Mouse (Mus musculus) limb, embryonic 12.5 days (tissue): ENCODE data around the gene Rnf40. TPM values are rescaled to one million over a fixed set of nuclear protein-coding genes. Genes with fewer than 3 reads are reported as not detected.

Experiments used
- ATAC-seq: fragments of 200-750 bp; cut with Nextera tagmentation; 2 replicates; pipeline ENCODE4 v1.8.0; 2017; ENCODE audit warnings: low read depth, moderate TSS enrichment; ENCODE audit not compliant: insufficient number of reproducible peaks, insufficient read depth, low FRiP score, low TSS enrichment
- H3K27ac ChIP-seq: fragments of 300-500 bp; sonication (generic); 2 replicates; pipeline ENCODE4 v1.5.1; 2016; ENCODE audit warnings: mild to moderate bottlenecking, moderate library complexity
- H3K27me3 ChIP-seq: fragments of 300-500 bp; sonication (generic); 2 replicates; pipeline ENCODE4 v1.6.1; 2016; ENCODE audit warnings: mild to moderate bottlenecking, moderate library complexity
- H3K36me3 ChIP-seq: fragments of 300-500 bp; sonication (generic); 2 replicates; pipeline ENCODE4 v1.6.1; 2016; ENCODE audit warnings: mild to moderate bottlenecking, moderate library complexity
- H3K4me1 ChIP-seq: fragments of 300-500 bp; sonication (generic); replicated peaks from 2 replicates; pipeline ENCODE4 v1.6.1; 2016
- H3K4me2 ChIP-seq: fragments of 300-500 bp; sonication (generic); 2 replicates; pipeline ENCODE4 v1.6.1; 2016; ENCODE audit warnings: mild to moderate bottlenecking, moderate library complexity
- H3K4me3 ChIP-seq: fragments of 300-500 bp; sonication (generic); replicated peaks from 2 replicates; pipeline ENCODE4 v1.5.1; 2016; ENCODE audit warnings: mild to moderate bottlenecking
- H3K9ac ChIP-seq: fragments of 300-500 bp; sonication (generic); replicated peaks from 2 replicates; pipeline ENCODE4 v1.6.1; 2016; ENCODE audit warnings: mild to moderate bottlenecking, moderate library complexity
- H3K9me3 ChIP-seq: fragments of 300-500 bp; sonication (generic); 2 replicates; pipeline ENCODE4 v1.6.1; 2016; ENCODE audit warnings: mild to moderate bottlenecking, moderate library complexity
- WGBS: fragments of 180-500 bp; shearing (Covaris S2); methylation state at CpG from one replicate; pipeline ENCODE4 v1.1.7; 2016; 5-methylcytosine and 5-hydroxymethylcytosine counted together
- polyA plus RNA-seq: library from polyadenylated mRNA; unstranded; fragments of >200 nt; fragmentation: Nextera tagmentation; extraction: Ambion mirVana; gene quantifications from 2 replicates; pipeline ENCODE4 v1.2.1, GENCODE M21; 2016

Gene Rnf40
- polyA plus RNA-seq, 1 experiment from 2014 or later, result 61.6 TPM

- H3K4me2 ChIP-seq, result peak overlapping the region; percentile 51
- H3K36me3 ChIP-seq, result no peaks in the 10 kb centered on the region
- H3K4me3 ChIP-seq, result peak overlapping the region; percentile 17
- H3K27ac ChIP-seq, result peak overlapping the region; percentile 46
- 72% methylated on average over 2 of the region's 3 CpGs for WGBS
- peaks cover 3% of the 10 kb centered on the region for H3K4me1 ChIP-seq
- H3K9ac ChIP-seq, result no peak overlapping the region; the same call in 1 of the 2 replicates
- ATAC-seq, result peak; percentile 56; the same call in 1 of the 2 replicates
- H3K27me3 ChIP-seq, result no peaks in the 10 kb centered on the region
- no peaks in the 10 kb centered on the region for H3K9me3 ChIP-seq
Measured at GRCm38 (mm10) chr7:127651624-127652023, 63.1 kb downstream of the Rnf40 start.

DNA sequence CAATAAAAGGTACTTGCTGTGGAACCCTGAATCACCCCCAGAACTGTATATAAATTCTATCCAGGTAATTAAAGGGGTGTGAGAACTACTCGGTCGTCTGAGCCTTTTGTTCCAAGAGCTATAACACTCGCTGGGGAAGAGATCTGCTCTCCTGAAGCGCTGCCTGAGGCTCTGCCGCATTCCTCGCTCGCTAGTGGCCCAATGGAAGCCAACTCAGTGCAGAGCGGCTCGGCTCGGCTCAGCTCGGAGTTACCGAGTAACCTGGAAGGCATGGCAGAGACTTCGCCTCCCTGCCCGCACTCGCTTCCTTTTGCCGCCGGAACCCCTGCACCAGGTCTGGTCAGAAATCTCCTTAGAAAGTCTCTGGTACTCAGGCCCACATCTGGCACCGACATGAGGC lies 63.5 kb downstream of the Rnf40 start:
- H3K9me3 ChIP-seq, result no peaks in the 10 kb centered on the region
- ATAC-seq, result no peak
- no peaks in the 10 kb centered on the region for H3K36me3 ChIP-seq
- no peaks in the 10 kb centered on the region for H3K27me3 ChIP-seq
- peaks cover 3% of the 10 kb centered on the region for H3K4me1 ChIP-seq
- peak overlapping the region; percentile 44 for H3K9ac ChIP-seq
- peak overlapping the region; percentile 17 for H3K4me3 ChIP-seq
- WGBS, result 12% methylated on average over 18 of the region's 18 CpGs
- H3K27ac ChIP-seq, result peak overlapping the region; percentile 46
- peak overlapping the region; percentile 51 for H3K4me2 ChIP-seq

DNA sequence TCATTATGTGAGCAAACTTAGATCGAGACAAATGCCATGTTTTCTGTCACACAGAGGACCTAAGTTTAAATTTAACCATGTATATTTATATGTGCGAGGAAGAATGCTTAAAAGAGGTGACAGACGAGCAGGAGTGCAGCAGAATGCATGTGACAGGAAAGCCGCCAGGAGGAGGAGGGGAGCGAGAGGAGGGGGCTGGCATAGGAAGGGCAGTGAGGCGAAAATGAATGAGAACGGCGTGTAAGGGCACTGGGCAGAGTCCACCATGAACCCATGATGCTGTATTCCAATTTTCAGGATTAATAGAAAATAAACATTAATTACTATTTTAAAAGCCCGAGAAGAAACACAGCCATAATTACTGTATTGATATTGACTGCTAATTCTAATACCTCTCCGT lies 65.8 kb downstream of the Rnf40 start:
- Histone ChIP-seq H3K27ac (no peak overlapping the region), H3K36me3 (no peaks in the 10 kb centered on the region), H3K4me2 (no peak overlapping the region), H3K9ac (no peak overlapping the region), H3K4me1 (peaks cover 3% of the 10 kb centered on the region), H3K9me3 (no peaks in the 10 kb centered on the region), H3K27me3 (no peaks in the 10 kb centered on the region), H3K4me3 (no peak overlapping the region)
- ATAC-seq, result no peak
- WGBS, result 75% methylated on average over 10 of the region's 10 CpGs

Other genes starting within 250 kb of the Rnf40 start
- gene Zfp768, start 243.2 kb upstream of the Rnf40 start, polyA plus RNA-seq, result 21.0 and 22.6 TPM in 2 replicates
- gene Zfp747, start 212.7 kb upstream of the Rnf40 start, polyA plus RNA-seq, result 9.2 and 10.1 TPM in 2 replicates
- 5.8 and 6.7 TPM in 2 replicates for gene 9130019O22Rik, start 201.6 kb upstream of the Rnf40 start, polyA plus RNA-seq
- 6.4 and 7.0 TPM in 2 replicates for gene E430018J23Rik, start 195.1 kb upstream of the Rnf40 start, polyA plus RNA-seq
- gene Zfp764, start 181.9 kb upstream of the Rnf40 start, polyA plus RNA-seq, result 7.0 and 8.3 TPM in 2 replicates
- gene Zfp688, start 166.7 kb upstream of the Rnf40 start, polyA plus RNA-seq, result 29.4 and 31.3 TPM in 2 replicates
- gene Zfp689, start 139.6 kb upstream of the Rnf40 start, polyA plus RNA-seq, result 16.8 and 17.8 TPM in 2 replicates
- gene Prr14, start 129.2 kb upstream of the Rnf40 start, polyA plus RNA-seq, result 41.0 and 43.7 TPM in 2 replicates
- gene Fbrs, start 109.6 kb upstream of the Rnf40 start, polyA plus RNA-seq, result 11.7 and 13.0 TPM in 2 replicates
- gene Srcap, start 76.8 kb upstream of the Rnf40 start, polyA plus RNA-seq, result 77.2 and 79.4 TPM in 2 replicates
- 15.9 and 18.0 TPM in 2 replicates for gene Gm42715, start 69.2 kb upstream of the Rnf40 start, polyA plus RNA-seq
- gene Tmem265, start 27.4 kb upstream of the Rnf40 start, polyA plus RNA-seq, result 5.3 and 8.1 TPM in 2 replicates
- gene Phkg2, start 15.4 kb upstream of the Rnf40 start, polyA plus RNA-seq, result 40.4 and 42.2 TPM in 2 replicates
- 12.1 and 13.1 TPM in 2 replicates for gene Ccdc189, start 172 bp upstream of the Rnf40 start, polyA plus RNA-seq
- 26.1 and 30.1 TPM in 2 replicates for gene Zfp629, start 27.0 kb downstream of the Rnf40 start, polyA plus RNA-seq
- gene Bcl7c, start 120.2 kb downstream of the Rnf40 start, polyA plus RNA-seq, result 120 and 127 TPM in 2 replicates
- gene Ctf1, start 124.0 kb downstream of the Rnf40 start, polyA plus RNA-seq, result 29.3 and 30.0 TPM in 2 replicates
- gene Ctf2, start 143.4 kb downstream of the Rnf40 start, polyA plus RNA-seq, result 0.36 and 0.60 TPM in 2 replicates
- gene Fbxl19, start 155.8 kb downstream of the Rnf40 start, polyA plus RNA-seq, result 9.0 and 10.5 TPM in 2 replicates
- 15.2 and 15.4 TPM in 2 replicates for gene Orai3, start 181.0 kb downstream of the Rnf40 start, polyA plus RNA-seq
- gene Setd1a, start 187.9 kb downstream of the Rnf40 start, polyA plus RNA-seq, result 24.7 and 25.2 TPM in 2 replicates
- not detected in 2 replicates for gene Gm49388, start 196.8 kb downstream of the Rnf40 start, polyA plus RNA-seq
- 9.5 and 9.8 TPM in 2 replicates for gene Hsd3b7, start 211.8 kb downstream of the Rnf40 start, polyA plus RNA-seq
- 31.8 and 41.5 TPM in 2 replicates for gene Stx4a, start 235.5 kb downstream of the Rnf40 start, polyA plus RNA-seq
- gene Stx1b, start 235.8 kb downstream of the Rnf40 start, polyA plus RNA-seq, result 8.4 and 9.3 TPM in 2 replicates